Mouse (Mus musculus): ENCODE measurements at regions not wholly inside any gene's neighbourhood (a gene's known extent, or its start where the extent isn't known, plus 50 kb on each side); places are given as distances from the start of the nearest gene placed in this dataset.

DNA sequence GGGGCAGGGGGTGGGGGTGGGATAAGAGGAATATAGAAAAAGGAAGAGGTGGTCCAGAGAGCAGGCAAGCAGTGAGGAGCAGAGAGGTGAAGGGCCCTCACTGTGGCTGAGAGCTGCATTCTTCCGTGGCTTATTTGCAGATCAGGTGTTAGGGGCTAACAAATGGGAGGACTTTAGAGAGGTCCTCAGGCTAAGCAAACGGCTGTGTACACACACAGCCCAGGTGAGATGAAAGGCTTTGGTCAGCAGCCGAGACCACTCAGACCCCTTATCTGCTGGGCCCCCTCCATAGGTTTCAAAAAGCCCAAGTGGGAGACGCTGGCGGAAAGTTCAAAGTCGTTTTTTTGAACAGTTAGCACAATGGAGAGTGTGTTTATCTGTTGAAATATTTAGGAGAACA lies 252.9 kb upstream of the Irx5 start:
- H3K36me3 ChIP-seq (ENCODE audit: control insufficient read depth, insufficient read depth, low read length): no peaks in the 10 kb centered on the region
- H3K9ac ChIP-seq (ENCODE audit: low read length): no peak overlapping the region
- H3K9me3 ChIP-seq (ENCODE audit: control insufficient read depth, low read length): no peaks in the 10 kb centered on the region
- H3K27ac ChIP-seq (ENCODE audit: low read length): no peak overlapping the region
- H3K4me1 ChIP-seq (replicated peaks; ENCODE audit: control insufficient read depth, insufficient read depth, low read length): peaks cover 6% of the 10 kb centered on the region
- no peak overlapping the region for H3K4me2 ChIP-seq (ENCODE audit: low read depth, low read length)
- WGBS: 24% methylated on average over 6 of the region's 6 CpGs
- ATAC-seq (ENCODE audit: low read depth): peak; percentile 98
- H3K27me3 ChIP-seq (ENCODE audit: control insufficient read depth, insufficient read depth, low read depth, low read length): no peaks in the 10 kb centered on the region
- no peak overlapping the region for H3K4me3 ChIP-seq (ENCODE audit: low read length)

- 88% methylated on average over 4 of the region's 4 CpGs for WGBS
- no peak overlapping the region for H3K4me3 ChIP-seq (ENCODE audit: low read length)
- ATAC-seq (ENCODE audit: low read depth): no peak
- no peaks in the 10 kb centered on the region for H3K36me3 ChIP-seq (ENCODE audit: control insufficient read depth, insufficient read depth, low read length)
- no peak overlapping the region for H3K27ac ChIP-seq (ENCODE audit: low read length)
- H3K9me3 ChIP-seq (ENCODE audit: control insufficient read depth, low read length): no peaks in the 10 kb centered on the region
- H3K27me3 ChIP-seq (ENCODE audit: control insufficient read depth, insufficient read depth, low read depth, low read length): no peaks in the 10 kb centered on the region
- no peak overlapping the region for H3K4me2 ChIP-seq (ENCODE audit: low read depth, low read length)
- peaks cover 6% of the 10 kb centered on the region for H3K4me1 ChIP-seq (replicated peaks; ENCODE audit: control insufficient read depth, insufficient read depth, low read length)
- no peak overlapping the region for H3K9ac ChIP-seq (ENCODE audit: low read length)
These were observed 254.9 kb upstream of the Irx5 start for GRCm38 (mm10) chr8:92102521-92102920.

- no peak for ATAC-seq (ENCODE audit: low read depth)
- H3K9me3 ChIP-seq (ENCODE audit: control insufficient read depth, low read length): no peaks in the 10 kb centered on the region
- H3K27ac ChIP-seq (ENCODE audit: low read length): no peak overlapping the region
- no peaks in the 10 kb centered on the region for H3K36me3 ChIP-seq (ENCODE audit: control insufficient read depth, insufficient read depth, low read length)
- WGBS: 81% methylated on average over 12 of the region's 12 CpGs
- no peak overlapping the region for H3K4me3 ChIP-seq (ENCODE audit: low read length)
- H3K4me2 ChIP-seq (ENCODE audit: low read depth, low read length): no peak overlapping the region
- no peaks in the 10 kb centered on the region; the same call in 1 of the 2 replicates for H3K27me3 ChIP-seq (ENCODE audit: control insufficient read depth, insufficient read depth, low read depth, low read length)
- H3K9ac ChIP-seq (ENCODE audit: low read length): no peak overlapping the region
- H3K4me1 ChIP-seq (replicated peaks; ENCODE audit: control insufficient read depth, insufficient read depth, low read length): peaks cover 1% of the 10 kb centered on the region; the same call in 1 of the 2 replicates
These were observed 262.1 kb upstream of the Irx5 start for GRCm38 (mm10) chr8:92095276-92095675.

DNA sequence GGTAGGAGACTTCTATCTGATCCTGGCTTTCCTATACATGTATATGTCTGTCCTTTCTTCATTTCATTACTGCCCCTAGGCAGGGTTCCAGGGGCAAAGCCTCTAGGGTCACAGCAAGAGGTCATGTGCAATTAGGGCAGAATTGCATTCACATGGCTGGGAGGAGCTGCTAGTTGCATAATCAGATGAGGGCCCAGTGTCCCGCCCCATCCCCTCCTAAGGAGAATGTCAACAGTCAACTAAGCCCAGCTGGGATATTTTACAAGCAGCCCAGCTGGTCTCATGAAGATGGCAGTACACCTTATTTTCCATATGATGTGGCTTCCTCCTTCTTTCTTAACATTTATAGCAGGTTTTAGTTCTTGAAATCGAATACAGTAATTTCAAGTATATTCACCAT lies 273.3 kb upstream of the Irx5 start:
- Histone ChIP-seq H3K36me3 (ENCODE audit: control insufficient read depth, insufficient read depth, low read length) (no peaks in the 10 kb centered on the region), H3K9me3 (ENCODE audit: control insufficient read depth, low read length) (no peaks in the 10 kb centered on the region), H3K27ac (ENCODE audit: low read length) (no peak overlapping the region), H3K4me2 (ENCODE audit: low read depth, low read length) (no peak overlapping the region), H3K4me3 (ENCODE audit: low read length) (no peak overlapping the region), H3K27me3 (ENCODE audit: control insufficient read depth, insufficient read depth, low read depth, low read length) (no peaks in the 10 kb centered on the region), H3K9ac (ENCODE audit: low read length) (no peak overlapping the region), H3K4me1 (replicated peaks; ENCODE audit: control insufficient read depth, insufficient read depth, low read length) (no peaks in the 10 kb centered on the region)
- peak; percentile 74 for ATAC-seq (ENCODE audit: low read depth)
- WGBS: 58% methylated on average over 2 of the region's 2 CpGs

DNA sequence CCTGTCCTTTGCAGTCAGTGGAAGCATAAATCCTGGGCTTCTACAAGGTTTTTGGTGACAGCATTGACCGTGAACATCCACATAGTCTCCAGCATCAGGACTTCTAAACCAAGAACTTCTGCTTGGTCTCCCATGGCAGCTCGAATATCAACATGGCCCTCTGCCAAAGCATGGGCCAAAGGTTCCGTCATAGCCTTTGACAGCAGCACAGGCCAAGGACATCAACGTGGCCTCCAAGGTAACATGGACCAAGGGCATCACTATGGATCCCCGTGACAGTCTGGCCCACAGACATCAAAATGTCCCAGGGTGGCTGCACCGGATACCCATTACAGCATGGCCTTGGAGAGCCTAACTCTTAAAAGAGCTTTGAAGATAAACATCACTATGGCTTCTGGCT lies 275.5 kb upstream of the Irx5 start:
- Histone ChIP-seq H3K36me3 (ENCODE audit: control insufficient read depth, insufficient read depth, low read length) (no peaks in the 10 kb centered on the region), H3K27me3 (ENCODE audit: control insufficient read depth, insufficient read depth, low read depth, low read length) (no peaks in the 10 kb centered on the region), H3K9me3 (ENCODE audit: control insufficient read depth, low read length) (no peaks in the 10 kb centered on the region), H3K9ac (ENCODE audit: low read length) (no peak overlapping the region), H3K4me3 (ENCODE audit: low read length) (no peak overlapping the region), H3K4me1 (replicated peaks; ENCODE audit: control insufficient read depth, insufficient read depth, low read length) (no peaks in the 10 kb centered on the region), H3K4me2 (ENCODE audit: low read depth, low read length) (no peak overlapping the region), H3K27ac (ENCODE audit: low read length) (no peak overlapping the region)
- 77% methylated on average over 6 of the region's 6 CpGs for WGBS
- no peak for ATAC-seq (ENCODE audit: low read depth)

DNA sequence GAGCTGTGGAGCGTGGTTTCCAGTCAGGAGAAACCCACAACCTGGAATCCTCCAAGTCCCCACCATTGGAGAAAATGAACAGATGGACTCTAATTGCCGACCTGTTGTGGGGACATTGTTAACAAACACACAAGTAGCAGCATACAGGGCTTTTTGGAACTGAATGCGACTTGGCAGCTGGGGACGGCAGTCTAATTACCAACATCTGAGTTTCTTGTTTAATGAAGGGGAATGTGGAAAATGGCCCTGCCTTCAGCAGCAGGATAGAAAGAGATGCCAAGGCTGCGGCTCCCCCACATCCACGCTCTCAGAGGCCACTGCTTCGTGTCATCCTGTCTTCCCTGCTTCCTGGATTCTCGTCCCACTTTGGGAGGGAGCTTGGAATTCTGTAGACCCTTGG lies 276.6 kb upstream of the Irx5 start:
- H3K27ac ChIP-seq (ENCODE audit: low read length): no peak overlapping the region
- no peak overlapping the region for H3K9ac ChIP-seq (ENCODE audit: low read length)
- no peaks in the 10 kb centered on the region for H3K9me3 ChIP-seq (ENCODE audit: control insufficient read depth, low read length)
- no peak overlapping the region for H3K4me3 ChIP-seq (ENCODE audit: low read length)
- 83% methylated on average over 8 of the region's 8 CpGs for WGBS
- no peaks in the 10 kb centered on the region for H3K36me3 ChIP-seq (ENCODE audit: control insufficient read depth, insufficient read depth, low read length)
- H3K4me2 ChIP-seq (ENCODE audit: low read depth, low read length): no peak overlapping the region
- H3K4me1 ChIP-seq (replicated peaks; ENCODE audit: control insufficient read depth, insufficient read depth, low read length): no peaks in the 10 kb centered on the region
- no peak for ATAC-seq (ENCODE audit: low read depth)
- H3K27me3 ChIP-seq (ENCODE audit: control insufficient read depth, insufficient read depth, low read depth, low read length): no peaks in the 10 kb centered on the region

GRCm38 (mm10) chr8:92077611-92078010 lies 275.7 kb upstream of the Irx3 start:
- Histone ChIP-seq H3K27ac (ENCODE audit: low read length) (no peak overlapping the region), H3K4me3 (ENCODE audit: low read length) (no peak overlapping the region)
- 58% methylated on average over 7 of the region's 7 CpGs for WGBS

DNA sequence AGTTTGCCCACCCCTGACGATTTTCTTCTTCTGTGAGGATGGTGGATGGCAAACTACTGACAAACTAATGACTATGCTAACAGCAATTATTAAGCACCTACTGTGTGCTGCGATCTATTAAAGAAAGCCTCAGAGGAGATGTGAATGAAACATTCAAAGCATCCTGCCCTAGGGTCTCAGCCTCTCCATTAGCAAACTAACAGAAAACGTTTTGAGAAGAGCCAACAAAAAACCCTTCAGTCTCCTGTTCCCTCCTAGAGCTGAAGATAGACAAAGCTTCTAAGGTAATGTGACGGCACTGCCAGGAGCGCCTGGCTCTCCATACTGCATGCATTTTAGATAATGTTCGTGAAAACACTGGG lies 270.4 kb upstream of the Irx3 start:
- Histone ChIP-seq H3K9me3 (ENCODE audit: control insufficient read depth, low read length) (no peaks in the 10 kb centered on the region), H3K27me3 (ENCODE audit: control insufficient read depth, insufficient read depth, low read depth, low read length) (no peaks in the 10 kb centered on the region), H3K9ac (ENCODE audit: low read length) (no peak overlapping the region), H3K4me3 (ENCODE audit: low read length) (no peak overlapping the region), H3K4me2 (ENCODE audit: low read depth, low read length) (no peak overlapping the region), H3K27ac (ENCODE audit: low read length) (no peak overlapping the region), H3K36me3 (ENCODE audit: control insufficient read depth, insufficient read depth, low read length) (no peaks in the 10 kb centered on the region), H3K4me1 (replicated peaks; ENCODE audit: control insufficient read depth, insufficient read depth, low read length) (no peaks in the 10 kb centered on the region)
- no peak for ATAC-seq (ENCODE audit: low read depth)
- WGBS: 31% methylated on average over 6 of the region's 6 CpGs

More at GRCm38 (mm10) chr8:92077611-92078010, 275.7 kb upstream of the Irx3 start:
- Histone ChIP-seq H3K36me3 (ENCODE audit: control insufficient read depth, insufficient read depth, low read length) (no peaks in the 10 kb centered on the region), H3K4me2 (ENCODE audit: low read depth, low read length) (no peak overlapping the region), H3K4me1 (replicated peaks; ENCODE audit: control insufficient read depth, insufficient read depth, low read length) (no peaks in the 10 kb centered on the region), H3K9ac (ENCODE audit: low read length) (no peak overlapping the region), H3K27me3 (ENCODE audit: control insufficient read depth, insufficient read depth, low read depth, low read length) (no peaks in the 10 kb centered on the region), H3K9me3 (ENCODE audit: control insufficient read depth, low read length) (no peaks in the 10 kb centered on the region)
- no peak for ATAC-seq (ENCODE audit: low read depth)

DNA sequence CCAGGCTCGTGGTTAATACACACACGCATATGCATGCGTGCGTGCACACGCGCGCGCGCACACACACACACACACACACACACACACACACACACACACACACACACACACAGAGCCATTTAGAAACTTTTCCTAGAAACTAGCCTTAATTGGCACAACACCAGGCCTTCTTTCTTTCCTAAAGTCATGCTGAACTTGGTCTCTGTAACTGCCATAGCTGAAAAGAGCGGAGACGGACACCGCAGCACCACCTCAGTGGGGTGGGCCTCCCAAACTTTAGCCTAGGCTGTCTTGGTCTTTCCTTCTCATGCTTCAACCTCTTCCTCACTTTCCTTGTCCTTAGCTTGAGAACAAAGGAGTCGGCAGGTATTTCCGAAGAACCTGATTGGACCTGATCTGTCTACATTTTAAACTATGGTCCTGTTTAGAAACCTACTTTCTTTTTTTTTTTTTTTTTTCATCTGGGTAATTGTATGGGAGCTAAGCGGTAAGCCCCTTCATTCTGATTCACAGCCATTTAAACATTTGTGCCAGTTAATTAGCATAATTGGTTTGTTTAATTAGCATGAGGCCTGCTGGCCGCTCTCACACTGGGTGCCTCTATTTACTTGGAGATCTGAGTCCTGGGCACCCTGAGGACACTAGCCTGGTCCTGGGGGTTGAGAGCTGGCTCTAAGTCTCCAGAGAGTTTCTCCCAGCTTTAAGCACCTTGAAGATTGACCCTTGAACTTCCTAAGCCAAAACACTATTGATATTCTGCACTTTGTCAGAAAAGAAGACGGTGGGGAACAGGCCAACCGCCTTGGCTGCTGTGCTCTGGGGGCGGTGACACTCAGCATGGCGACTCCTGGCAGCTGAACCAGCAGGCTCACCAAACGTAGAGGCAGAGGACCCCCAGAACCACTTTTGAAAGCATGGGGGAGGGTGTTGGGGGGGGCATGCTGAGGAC lies 269.7 kb upstream of the Irx3 start:
- Histone ChIP-seq H3K27me3 (ENCODE audit: control insufficient read depth, insufficient read depth, low read depth, low read length) (no peaks in the 10 kb centered on the region), H3K4me2 (ENCODE audit: low read depth, low read length) (no peak overlapping the region), H3K9me3 (ENCODE audit: control insufficient read depth, low read length) (no peaks in the 10 kb centered on the region), H3K36me3 (ENCODE audit: control insufficient read depth, insufficient read depth, low read length) (no peaks in the 10 kb centered on the region), H3K27ac (ENCODE audit: low read length) (no peak overlapping the region), H3K9ac (ENCODE audit: low read length) (no peak overlapping the region), H3K4me3 (ENCODE audit: low read length) (no peak overlapping the region), H3K4me1 (replicated peaks; ENCODE audit: control insufficient read depth, insufficient read depth, low read length) (no peaks in the 10 kb centered on the region)
- 62% methylated on average over 21 of the region's 21 CpGs for WGBS
- no peak for ATAC-seq (ENCODE audit: low read depth)

All from lung, embryonic 16.5 days (tissue).